Mouse (Mus musculus) testis, adult 2 months (tissue): ENCODE results near the gene Nufip1. TPM values are rescaled to one million over a fixed set of nuclear protein-coding genes. Genes with fewer than 3 reads are reported as not detected.

Experiments used
- H3K27ac ChIP-seq: fragments of 200-500 bp; 2 replicates; pipeline ENCODE4 v1.5.1; 2012; ENCODE audit warnings: low read depth, low read length; ENCODE audit not compliant: control insufficient read depth, insufficient read depth
- H3K27me3 ChIP-seq: fragments of 200-500 bp; 2 replicates; pipeline ENCODE4 v1.6.1; 2012; ENCODE audit warnings: mild to moderate bottlenecking, low read length, moderate library complexity; ENCODE audit not compliant: control insufficient read depth, insufficient read depth
- H3K36me3 ChIP-seq: fragments of 200-500 bp; 2 replicates; pipeline ENCODE4 v1.6.1; 2012; ENCODE audit warnings: mild to moderate bottlenecking, low read length; ENCODE audit not compliant: control insufficient read depth, insufficient read depth
- H3K4me1 ChIP-seq: fragments of 200-500 bp; 2 replicates; pipeline ENCODE4 v1.6.1; 2012; ENCODE audit warnings: low read length; ENCODE audit not compliant: control insufficient read depth, insufficient read depth
- H3K4me3 ChIP-seq: fragments of 200-500 bp; 2 replicates; pipeline ENCODE4 v1.5.1; 2012; ENCODE audit warnings: low read depth, mild to moderate bottlenecking, low read length, moderate library complexity, mixed read lengths; ENCODE audit not compliant: control insufficient read depth
- CTCF ChIP-seq: fragments of 200-500 bp; IDR thresholded peaks from 2 replicates; pipeline ENCODE4 v1.5.1; 2012; ENCODE audit warnings: low read depth, mild to moderate bottlenecking, inconsistent platforms, low read length, moderate library complexity; ENCODE audit not compliant: control insufficient read depth, insufficient read depth, insufficient replicate concordance
- POLR2A ChIP-seq: fragments of 200-500 bp; IDR thresholded peaks from 2 replicates; pipeline ENCODE4 v1.6.1; 2012; ENCODE audit warnings: low read depth, mild to moderate bottlenecking, inconsistent platforms, low read length, moderate library complexity; ENCODE audit not compliant: control insufficient read depth
- polyA plus RNA-seq: library from polyadenylated mRNA; depleted of rRNA; stranded (reverse); fragments of >200 nt; gene quantifications from 2 replicates; pipeline ENCODE4 v1.2.3, GENCODE M21; 2012

Nufip1 gene
- polyA plus RNA-seq, 1 experiment = 2.7 TPM

DNA sequence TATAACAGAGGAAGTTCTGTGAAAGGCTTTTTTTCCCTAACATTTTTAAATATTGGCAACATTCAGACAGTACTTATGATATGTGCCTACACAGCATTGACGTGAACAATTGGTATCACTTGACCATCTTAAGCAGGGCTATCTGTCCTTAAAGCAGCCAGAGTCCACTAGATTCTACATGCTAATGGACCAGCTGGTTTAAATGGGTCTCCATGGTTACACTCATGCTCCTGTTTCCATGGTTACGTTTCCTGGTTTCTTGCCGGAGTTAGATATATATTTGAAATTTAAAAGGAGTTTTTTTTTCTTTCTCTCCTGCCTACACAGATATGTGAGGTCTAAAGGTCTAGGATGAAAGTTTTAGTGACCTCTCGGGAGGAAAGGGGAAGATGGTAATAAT lies 34.1 kb upstream of the Nufip1 start:
- Histone ChIP-seq H3K27me3 (no peaks in the 10 kb centered on the region), H3K4me1 (peaks cover 7% of the 10 kb centered on the region), H3K27ac (no peak overlapping the region), H3K36me3 (no peaks in the 10 kb centered on the region), H3K4me3 (no peak overlapping the region)
- TF ChIP-seq CTCF (no peak), POLR2A (no peak)

DNA sequence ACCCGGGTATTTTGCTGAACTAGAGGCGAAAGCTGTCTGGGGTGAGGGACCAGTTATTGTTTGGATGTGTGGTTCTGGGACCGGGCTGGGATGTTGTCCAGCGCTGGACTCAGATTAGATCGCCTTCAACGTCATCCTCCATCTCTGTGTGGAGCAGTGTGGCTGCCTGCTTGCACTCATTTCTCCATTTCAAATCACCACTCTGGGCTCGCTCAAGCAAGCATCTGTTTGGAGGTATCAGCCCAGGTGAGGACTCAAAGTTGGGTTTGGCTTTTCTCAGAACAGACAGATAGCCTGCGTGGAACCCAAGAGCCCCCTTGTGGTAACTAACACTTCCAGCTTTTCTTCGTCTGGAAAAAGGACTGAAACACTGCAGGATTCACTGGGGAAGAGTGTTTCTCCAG lies 33.6 kb upstream of the Nufip1 start:
- Histone ChIP-seq H3K4me3 (no peak overlapping the region), H3K27me3 (no peaks in the 10 kb centered on the region), H3K4me1 (peaks cover 6% of the 10 kb centered on the region), H3K36me3 (no peaks in the 10 kb centered on the region), H3K27ac (no peak overlapping the region)
- TF ChIP-seq POLR2A (no peak), CTCF (0 out of 2 replicates have a peak, but pooled peaks have one; percentile 7)

- Histone ChIP-seq H3K4me3 (peak overlapping the region; percentile 69), H3K27me3 (no peaks in the 10 kb centered on the region), H3K4me1 (peaks cover 3% of the 10 kb centered on the region), H3K36me3 (no peaks in the 10 kb centered on the region), H3K27ac (no peak overlapping the region)
- no peak for TF ChIP-seq POLR2A
- peak; percentile 35; the same call in 1 of the 2 replicates for TF ChIP-seq CTCF
Observed at GRCm38 (mm10) chr14:76081451-76081850, 29.2 kb upstream of the Nufip1 start.

DNA sequence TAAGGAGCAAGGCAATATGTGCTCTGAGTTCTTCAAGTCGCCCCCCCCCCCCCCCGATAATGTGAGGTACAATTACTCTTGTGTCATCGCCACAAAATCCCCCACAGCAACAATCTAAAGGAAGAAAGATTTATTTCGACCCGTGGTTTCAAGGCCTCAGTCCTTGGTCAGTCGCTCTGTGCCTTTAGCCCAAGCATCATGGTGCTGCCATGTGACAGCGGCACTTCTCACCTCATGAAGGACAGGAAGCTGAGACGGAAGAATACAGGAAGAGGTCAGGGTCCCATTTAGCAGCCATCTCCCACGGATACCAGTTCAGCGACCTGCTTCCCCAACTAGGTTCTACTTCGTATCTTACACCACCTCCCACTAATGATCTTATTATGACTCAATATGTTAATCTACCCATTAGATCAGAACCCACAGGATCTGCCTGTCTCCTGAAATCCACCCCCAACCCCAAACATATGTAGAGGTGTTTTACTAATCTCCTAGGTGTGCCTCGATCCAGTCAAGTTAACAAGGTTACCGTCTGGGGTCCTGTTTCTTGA lies 28.5 kb upstream of the Nufip1 start:
- Histone ChIP-seq H3K4me3 (peak overlapping the region; percentile 69), H3K4me1 (0 out of 2 replicates have a peak, but pooled peaks cover under 1% of the 10 kb centered on the region), H3K27ac (no peak overlapping the region), H3K27me3 (no peaks in the 10 kb centered on the region), H3K36me3 (no peaks in the 10 kb centered on the region)
- TF ChIP-seq CTCF (no peak), POLR2A (no peak)

GRCm38 (mm10) chr14:76084188-76084587 lies 26.5 kb upstream of the Nufip1 start:
- H3K27me3 ChIP-seq = no peaks in the 10 kb centered on the region
- H3K4me3 ChIP-seq = no peak overlapping the region
- H3K4me1 ChIP-seq = no peaks in the 10 kb centered on the region
- H3K36me3 ChIP-seq = no peaks in the 10 kb centered on the region
- H3K27ac ChIP-seq = no peak overlapping the region
- TF ChIP-seq POLR2A = no peak
- no peak for TF ChIP-seq CTCF

DNA sequence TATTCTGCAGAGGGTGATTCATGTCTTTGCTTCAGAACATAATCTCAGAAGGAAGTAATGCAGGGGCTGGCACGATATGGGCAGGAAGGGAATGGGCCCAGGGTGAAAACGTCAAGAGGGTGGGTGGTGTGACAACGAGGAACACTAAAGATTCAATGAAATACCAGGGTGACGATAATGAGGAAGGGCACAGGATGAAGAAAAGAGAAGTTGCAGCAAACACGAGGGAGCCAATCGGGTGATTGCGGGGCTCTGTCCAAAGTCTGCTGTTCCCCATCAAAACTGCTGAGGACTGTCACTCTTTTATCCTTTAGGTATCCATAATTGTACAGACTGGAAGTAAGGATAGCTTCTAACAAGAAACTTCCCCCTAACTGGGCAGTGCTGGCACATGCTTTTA lies 13.4 kb upstream of the Nufip1 start:
- no peaks in the 10 kb centered on the region; the same call in 1 of the 2 replicates for H3K36me3 ChIP-seq
- H3K4me3 ChIP-seq = no peak overlapping the region
- H3K27me3 ChIP-seq = no peaks in the 10 kb centered on the region
- no peak for TF ChIP-seq POLR2A
- TF ChIP-seq CTCF = no peak
- H3K27ac ChIP-seq = no peak overlapping the region
- no peaks in the 10 kb centered on the region for H3K4me1 ChIP-seq

DNA sequence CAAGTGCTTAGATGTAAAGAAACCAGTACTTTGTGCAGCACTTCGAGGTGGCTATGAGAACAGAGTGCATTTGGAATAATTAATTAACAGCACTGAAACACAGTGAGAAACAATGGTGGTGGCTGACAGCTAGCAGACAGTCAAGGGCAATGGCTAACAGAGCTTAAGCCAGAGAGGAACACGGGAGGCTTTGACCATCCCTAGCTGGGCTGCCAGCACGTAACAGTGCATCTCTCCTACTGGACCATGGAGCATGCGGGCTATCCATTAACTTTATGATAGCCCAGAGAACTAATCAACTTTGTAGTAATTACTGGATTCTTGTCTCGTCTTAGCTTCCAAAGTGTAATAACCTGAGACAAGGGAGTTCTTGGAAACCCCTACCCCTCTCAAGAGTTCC lies 12.9 kb upstream of the Nufip1 start:
- no peak overlapping the region for H3K4me3 ChIP-seq
- H3K36me3 ChIP-seq = no peaks in the 10 kb centered on the region; the same call in 1 of the 2 replicates
- no peak for TF ChIP-seq POLR2A
- TF ChIP-seq CTCF = no peak
- H3K4me1 ChIP-seq = no peaks in the 10 kb centered on the region
- no peak overlapping the region for H3K27ac ChIP-seq
- no peaks in the 10 kb centered on the region for H3K27me3 ChIP-seq
